Mouse (Mus musculus): ENCODE measurements around the gene Rnd1.

Gene Rnd1

DNA sequence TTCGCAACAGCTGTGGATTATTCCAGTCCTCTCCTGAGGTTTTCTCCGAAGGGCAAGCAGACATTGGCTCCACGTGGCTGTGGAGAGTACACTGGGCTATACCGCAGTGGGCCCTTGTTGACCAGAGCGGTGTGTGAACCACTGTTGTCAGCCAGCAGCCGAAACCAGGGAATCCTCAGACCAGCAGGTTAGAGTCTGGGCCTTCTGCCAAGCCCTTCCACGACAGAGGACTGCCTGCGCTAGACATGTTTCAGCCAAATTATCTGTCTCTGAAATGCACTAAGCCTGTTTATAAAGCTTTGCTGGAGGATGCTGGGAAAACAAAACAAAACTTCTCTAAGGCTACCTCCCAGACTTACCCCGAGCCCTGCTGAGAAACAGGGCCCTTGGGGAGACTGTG is 62.7 kb downstream of the Rnd1 start:
- DNase-seq (ENCODE audit: low spot score in 2 of 2), result no peak
